Mouse (Mus musculus): ENCODE results near the gene Ube4a.

The Ube4a gene

GRCm38 (mm10) chr9:44946185-44946695 is 19.2 kb downstream of the Ube4a start:
- TF ChIP-seq GATA4 (IDR thresholded peaks at IDR 0.05; ENCODE audit: insufficient replicate concordance, low read length), result no peak

- no peak for TF ChIP-seq GATA4 (IDR thresholded peaks at IDR 0.05; ENCODE audit: insufficient replicate concordance, low read length)
Measured at GRCm38 (mm10) chr9:44942421-44942820, 23.0 kb downstream of the Ube4a start.

- no peak for TF ChIP-seq GATA4 (IDR thresholded peaks at IDR 0.05; ENCODE audit: insufficient replicate concordance, low read length)
Measured at GRCm38 (mm10) chr9:44941756-44942155, 23.6 kb downstream of the Ube4a start.

GRCm38 (mm10) chr9:44921543-44921942 is 43.9 kb downstream of the Ube4a start:
- TF ChIP-seq GATA4 (IDR thresholded peaks at IDR 0.05; ENCODE audit: insufficient replicate concordance, low read length), result no peak

- peak; percentile 31; the same call in 1 of the 2 replicates for TF ChIP-seq GATA4 (IDR thresholded peaks at IDR 0.05; ENCODE audit: insufficient replicate concordance, low read length)
Measured at GRCm38 (mm10) chr9:44921123-44921468, 44.3 kb downstream of the Ube4a start.

GRCm38 (mm10) chr9:44920374-44921122 is 44.9 kb downstream of the Ube4a start, which contains the start of gene Atp5l:
Gene Atp5l (minus strand): TSS chr9:44920742.
- no peak for TF ChIP-seq GATA4 (IDR thresholded peaks at IDR 0.05; ENCODE audit: insufficient replicate concordance, low read length)

GRCm38 (mm10) chr9:44919606-44920005 is 45.8 kb downstream of the Ube4a start:
- TF ChIP-seq GATA4 (IDR thresholded peaks at IDR 0.05; ENCODE audit: insufficient replicate concordance, low read length), result no peak

GRCm38 (mm10) chr9:44916196-44916595 is 49.2 kb downstream of the Ube4a start:
- TF ChIP-seq GATA4 (IDR thresholded peaks at IDR 0.05; ENCODE audit: insufficient replicate concordance, low read length), result no peak

GRCm38 (mm10) chr9:44914706-44915105 is 50.7 kb downstream of the Ube4a start:
- TF ChIP-seq GATA4 (IDR thresholded peaks at IDR 0.05; ENCODE audit: insufficient replicate concordance, low read length), result no peak

- TF ChIP-seq GATA4 (IDR thresholded peaks at IDR 0.05; ENCODE audit: insufficient replicate concordance, low read length), result no peak
Measured at GRCm38 (mm10) chr9:44911365-44911764, 54.0 kb downstream of the Ube4a start.

GRCm38 (mm10) chr9:44905620-44906019 is 59.8 kb downstream of the Ube4a start:
- no peak for TF ChIP-seq GATA4 (IDR thresholded peaks at IDR 0.05; ENCODE audit: insufficient replicate concordance, low read length)

GRCm38 (mm10) chr9:44904964-44905363 is 60.4 kb downstream of the Ube4a start:
- no peak for TF ChIP-seq GATA4 (IDR thresholded peaks at IDR 0.05; ENCODE audit: insufficient replicate concordance, low read length)

GRCm38 (mm10) chr9:44903856-44904255 is 61.5 kb downstream of the Ube4a start:
- no peak for TF ChIP-seq GATA4 (IDR thresholded peaks at IDR 0.05; ENCODE audit: insufficient replicate concordance, low read length)

- TF ChIP-seq GATA4 (IDR thresholded peaks at IDR 0.05; ENCODE audit: insufficient replicate concordance, low read length), result no peak
Measured at GRCm38 (mm10) chr9:44900402-44900801, 65.0 kb downstream of the Ube4a start.

GRCm38 (mm10) chr9:44899716-44900115 is 65.7 kb downstream of the Ube4a start:
- no peak for TF ChIP-seq GATA4 (IDR thresholded peaks at IDR 0.05; ENCODE audit: insufficient replicate concordance, low read length)

GRCm38 (mm10) chr9:44897024-44897423 is 68.4 kb downstream of the Ube4a start:
- no peak for TF ChIP-seq GATA4 (IDR thresholded peaks at IDR 0.05; ENCODE audit: insufficient replicate concordance, low read length)

- TF ChIP-seq GATA4 (IDR thresholded peaks at IDR 0.05; ENCODE audit: insufficient replicate concordance, low read length), result no peak
Measured at GRCm38 (mm10) chr9:44892664-44893063, 72.7 kb downstream of the Ube4a start.

Data from liver, adult (tissue).